In genomic region chr10:8027023-8027422, GRCm38 (mm10) we compare ENCODE assay signal across 12 mouse cellular contexts.
DNase-seq lines count a peak whose midpoint lies in the region; ATAC-seq lines count a peak whose summit lies in the region.
"Had no signal": no experiment of that assay in that cellular context is flagged by ENCODE, and none has a peak within 500 bp of the region (broad histone marks: within the 10 kb centered on the region; RNA-seq: fewer than 3 reads in every experiment).

No protein-coding gene starts in this region.

- H3K9me3 ChIP-seq in hindbrain, embryonic 14.5 days (ENCODE audit: control insufficient read depth, low read length) = no peaks in the 10 kb centered on the region
- H3K9me3 ChIP-seq in hindbrain, embryonic 12.5 days (replicated peaks) = no peaks in the 10 kb centered on the region
- no peaks in the 10 kb centered on the region for H3K9me3 ChIP-seq in midbrain, embryonic 14.5 days (ENCODE audit: control insufficient read depth, low read length)
- no peaks in the 10 kb centered on the region for H3K9me3 ChIP-seq in midbrain, embryonic 16.5 days (replicated peaks; ENCODE audit: control insufficient read depth, low read length, poor library complexity, severe bottlenecking)
- H3K9me3 ChIP-seq: megakaryocyte, embryonic 14.5 days had no signal

- no peaks in the 10 kb centered on the region for H3K27me3 ChIP-seq in hindbrain, embryonic 14.5 days (ENCODE audit: control insufficient read depth, insufficient read depth, low read length)
- H3K27me3 ChIP-seq in hindbrain, embryonic 12.5 days = no peaks in the 10 kb centered on the region
- no peaks in the 10 kb centered on the region for H3K27me3 ChIP-seq in midbrain, embryonic 14.5 days (ENCODE audit: control insufficient read depth, insufficient read depth, low read length)
- H3K27me3 ChIP-seq in midbrain, embryonic 16.5 days (ENCODE audit: control insufficient read depth, insufficient read depth, low read depth, low read length) = no peaks in the 10 kb centered on the region
- H3K27me3 ChIP-seq: megakaryocyte, embryonic 14.5 days had no signal

- WGBS in hindbrain, embryonic 14.5 days = 37% methylated on average over 6 of the region's 6 CpGs
- 45% methylated on average over 6 of the region's 6 CpGs for WGBS in hindbrain, embryonic 12.5 days
- WGBS in midbrain, embryonic 14.5 days = 46% methylated on average over 6 of the region's 6 CpGs
- 28% methylated on average over 6 of the region's 6 CpGs for WGBS in midbrain, embryonic 16.5 days

- H3K27ac ChIP-seq in hindbrain, embryonic 14.5 days = no peak overlapping the region
- H3K27ac ChIP-seq in hindbrain, embryonic 12.5 days = no peak overlapping the region
- H3K27ac ChIP-seq in midbrain, embryonic 14.5 days (replicated peaks; ENCODE audit: low read depth, low read length) = no peak overlapping the region
- H3K27ac ChIP-seq in midbrain, embryonic 16.5 days (ENCODE audit: low read length) = no peak overlapping the region

- DNase-seq in adrenal gland, adult 8-10 months = peak; percentile 5
- DNase-seq in adrenal gland, postnatal 4 days (ENCODE audit: low spot score in 2 of 2) = no peak
- peak; percentile 41 for DNase-seq in hindbrain, embryonic 14.5 days (ENCODE audit: low spot score)
- DNase-seq in midbrain, embryonic 14.5 days = peak; percentile 57
- DNase-seq in lung, postnatal 25 days (ENCODE audit: low spot score) = peak; percentile 29
- no peak for DNase-seq in thymus, postnatal 36 days
- DNase-seq: gastrocnemius, postnatal 36 days; thymus, adult 2 months had no signal

- no peak overlapping the region for H3K4me2 ChIP-seq in hindbrain, embryonic 14.5 days (replicated peaks)
- H3K4me2 ChIP-seq in hindbrain, embryonic 12.5 days (replicated peaks) = no peak overlapping the region
- H3K4me2 ChIP-seq in midbrain, embryonic 14.5 days (ENCODE audit: low read length) = no peak overlapping the region
- H3K4me2 ChIP-seq in midbrain, embryonic 16.5 days (ENCODE audit: low read length) = no peak overlapping the region
- H3K4me2 ChIP-seq: liver, embryonic 11.5 days had no signal

- H3K4me3 ChIP-seq in hindbrain, embryonic 14.5 days (replicated peaks; ENCODE audit: low read length) = no peak overlapping the region
- no peak overlapping the region for H3K4me3 ChIP-seq in hindbrain, embryonic 12.5 days
- H3K4me3 ChIP-seq in midbrain, embryonic 14.5 days (replicated peaks; ENCODE audit: low read depth, low read length) = no peak overlapping the region
- no peak overlapping the region for H3K4me3 ChIP-seq in midbrain, embryonic 16.5 days (ENCODE audit: low read depth, low read length)
- H3K4me3 ChIP-seq: megakaryocyte, embryonic 14.5 days had no signal

- no peaks in the 10 kb centered on the region for H3K36me3 ChIP-seq in hindbrain, embryonic 14.5 days (replicated peaks; ENCODE audit: control insufficient read depth, insufficient read depth)
- no peaks in the 10 kb centered on the region for H3K36me3 ChIP-seq in hindbrain, embryonic 12.5 days
- no peaks in the 10 kb centered on the region for H3K36me3 ChIP-seq in midbrain, embryonic 14.5 days (ENCODE audit: control insufficient read depth, insufficient read depth, low read length)
- H3K36me3 ChIP-seq in midbrain, embryonic 16.5 days (ENCODE audit: control insufficient read depth, insufficient read depth, low read length) = no peaks in the 10 kb centered on the region

- ATAC-seq in hindbrain, embryonic 14.5 days (ENCODE audit: low FRiP score) = no peak
- no peak for ATAC-seq in hindbrain, embryonic 12.5 days (ENCODE audit: low FRiP score)
- no peak for ATAC-seq in midbrain, embryonic 14.5 days (ENCODE audit: low FRiP score, low TSS enrichment)
- no peak for ATAC-seq in midbrain, embryonic 16.5 days

- H3K4me1 ChIP-seq in hindbrain, embryonic 14.5 days (replicated peaks; ENCODE audit: control insufficient read depth, insufficient read depth, low read length) = no peaks in the 10 kb centered on the region; the same call in 1 of the 2 replicates
- peaks cover 7% of the 10 kb centered on the region; the same call in 1 of the 2 replicates for H3K4me1 ChIP-seq in hindbrain, embryonic 12.5 days
- H3K4me1 ChIP-seq in midbrain, embryonic 14.5 days (ENCODE audit: control insufficient read depth, insufficient read depth, low read length) = no peaks in the 10 kb centered on the region
- 0 out of 2 replicates have a peak, but pooled peaks cover 2% of the 10 kb centered on the region for H3K4me1 ChIP-seq in midbrain, embryonic 16.5 days (ENCODE audit: control insufficient read depth, insufficient read depth, low read length)

- H3K9ac ChIP-seq in hindbrain, embryonic 14.5 days = no peak overlapping the region
- H3K9ac ChIP-seq in hindbrain, embryonic 12.5 days = no peak overlapping the region
- no peak overlapping the region for H3K9ac ChIP-seq in midbrain, embryonic 14.5 days (replicated peaks; ENCODE audit: low read length)
- H3K9ac ChIP-seq in midbrain, embryonic 16.5 days (ENCODE audit: low read depth, low read length) = no peak overlapping the region

Comparison
In these comparisons a context has a peak if more than half of its experiments do, and no peak if none do; other contexts are left out.
1. DNase-seq: peak in adrenal gland, adult 8-10 months (single experiment), hindbrain, embryonic 14.5 days (single experiment), midbrain, embryonic 14.5 days (single experiment) and lung, postnatal 25 days (single experiment); none in adrenal gland, postnatal 4 days (0 of 2) and thymus, postnatal 36 days (0 of 2).